In genomic region chr3:68534571-68535051, GRCm38 (mm10) we compare ENCODE assay signal across 9 mouse cellular contexts.
DNase-seq lines count a peak whose midpoint lies in the region; ATAC-seq and TF ChIP-seq lines count a peak whose summit lies in the region.
"Had no signal": no experiment of that assay in that cellular context is flagged by ENCODE, and none has a peak within 500 bp of the region (broad histone marks: within the 10 kb centered on the region; RNA-seq: fewer than 3 reads in every experiment).

No protein-coding gene starts in this region.

- in situ Hi-C loops in ES-E14 (cut with MboI; ENCODE audit: low sequenced_read_pairs in 2 of 2, unreplicated experiment in 2 of 2), result no loop called here

- H3K4me2 ChIP-seq in lung, embryonic 15.5 days, result no peak overlapping the region

- peak; percentile 83 for ATAC-seq in lung, embryonic 15.5 days (ENCODE audit: borderline replicate concordance, extremely low read depth, low FRiP score, low TSS enrichment)

- H3K27ac ChIP-seq in ES-E14 (ENCODE audit: insufficient read depth, low read depth, low read length, poor library complexity, severe bottlenecking), result peak overlapping the region; percentile 82
- peak overlapping the region; percentile 91 for H3K27ac ChIP-seq in lung, embryonic 15.5 days
- no peak overlapping the region for H3K27ac ChIP-seq in forebrain, embryonic 10.5 days

- no peaks in the 10 kb centered on the region for H3K27me3 ChIP-seq in lung, embryonic 15.5 days
- H3K27me3 ChIP-seq in forebrain, embryonic 10.5 days (ENCODE audit: poor library complexity, severe bottlenecking), result no peaks in the 10 kb centered on the region

- no peaks in the 10 kb centered on the region; the same call in 1 of the 2 replicates for H3K36me3 ChIP-seq in ES-E14 (ENCODE audit: control insufficient read depth, insufficient read depth, low read length, poor library complexity, severe bottlenecking)
- H3K36me3 ChIP-seq in lung, embryonic 15.5 days, result 0 out of 2 replicates have a peak, but pooled peaks cover 4% of the 10 kb centered on the region
- H3K36me3 ChIP-seq in forebrain, embryonic 10.5 days (replicated peaks), result peaks cover 9% of the 10 kb centered on the region; the same call in 1 of the 2 replicates

- no peak overlapping the region for H3K9ac ChIP-seq in ES-E14 (ENCODE audit: insufficient read depth, low read depth, low read length, poor library complexity, severe bottlenecking)
- no peak overlapping the region for H3K9ac ChIP-seq in lung, embryonic 15.5 days

- peak overlapping the region in 1 of 2 experiments; percentile 38; a peak in 1 of 4 replicates for H3K4me3 ChIP-seq in ES-E14 (ENCODE audit: insufficient read depth in 1 of 2, low read depth in 1 of 2, low read length in 2 of 2, poor library complexity in 1 of 2, severe bottlenecking in 1 of 2)
- H3K4me3 ChIP-seq in lung, embryonic 15.5 days, result no peak overlapping the region
- no peak overlapping the region for H3K4me3 ChIP-seq in forebrain, embryonic 10.5 days

- peaks cover 13 to 15% of the 10 kb centered on the region in 2 experiments for H3K4me1 ChIP-seq in ES-E14 (ENCODE audit: control insufficient read depth in 2 of 2, insufficient read depth in 2 of 2, low read length in 2 of 2, poor library complexity in 1 of 2)
- H3K4me1 ChIP-seq in lung, embryonic 15.5 days, result peaks cover 20% of the 10 kb centered on the region
- H3K4me1 ChIP-seq in forebrain, embryonic 10.5 days, result peaks cover 24% of the 10 kb centered on the region

- 31% methylated on average over 4 of the region's 7 CpGs for WGBS in lung, embryonic 15.5 days
- WGBS in forebrain, embryonic 10.5 days, result 13% methylated on average over 7 of the region's 7 CpGs

- DNase-seq in ES-E14 (ENCODE audit: low read depth, low spot score), result peak; percentile 63
- peak; percentile 23 for DNase-seq in adipocyte (ENCODE audit: low spot score)
- peak; percentile 22 to 44 for DNase-seq in heart, postnatal 14 days
- no peak for DNase-seq in B cell, adult 2 months
- no peak for DNase-seq in right cerebral cortex, postnatal 36 days (ENCODE audit: low spot score in 2 of 2)
- no peak for DNase-seq in forebrain, embryonic 10.5 days (ENCODE audit: extremely low spot score, low spot score)
- no peak for DNase-seq in spleen, postnatal 4 days (ENCODE audit: low spot score in 2 of 2)
- DNase-seq: right cerebral cortex, postnatal 14 days had no signal

- intact Hi-C loops in heart, postnatal 14 days (cut with DNase I), result no loop called here

- H3K9me3 ChIP-seq in ES-E14 (ENCODE audit: control insufficient read depth, insufficient read depth, low read depth, low read length), result peaks cover 2% of the 10 kb centered on the region; the same call in 1 of the 2 replicates
- 0 out of 2 replicates have a peak, but pooled peaks cover 6% of the 10 kb centered on the region for H3K9me3 ChIP-seq in lung, embryonic 15.5 days
- H3K9me3 ChIP-seq in forebrain, embryonic 10.5 days, result peaks cover 13% of the 10 kb centered on the region

TF ChIP-seq in ES-E14, 5 proteins besides CTCF, POLR2A, EP300 and RAD21:
- no peak for TF ChIP-seq CHD2 (IDR thresholded peaks at IDR 0.05; ENCODE audit: low read depth, low read length)
- no peak for TF ChIP-seq MAFK (IDR thresholded peaks at IDR 0.05; ENCODE audit: insufficient read depth, low read depth, low read length)
- no peak for TF ChIP-seq ZNF384 (IDR thresholded peaks at IDR 0.05; ENCODE audit: low read depth, low read length)
- no peak for TF ChIP-seq ZC3H11A (IDR thresholded peaks at IDR 0.05; ENCODE audit: borderline replicate concordance, low read depth, low read length)

Comparison
In these comparisons a context has a peak if more than half of its experiments do, and no peak if none do; other contexts are left out.
1. DNase-seq: peak in ES-E14 (single experiment), adipocyte (single experiment) and heart, postnatal 14 days (2 of 2); none in B cell, adult 2 months (0 of 2), right cerebral cortex, postnatal 36 days (0 of 2), forebrain, embryonic 10.5 days (single experiment) and spleen, postnatal 4 days (0 of 2).